Mouse (Mus musculus): ENCODE measurements around the gene Prr19. TPM values are rescaled to one million over a fixed set of nuclear protein-coding genes. Genes with fewer than 3 reads are reported as not detected.

Prr19 gene
- polyA plus RNA-seq, 1 experiment from 2014 or later, result 3.7 TPM

Other genes starting within 250 kb of the Prr19 start
- gene Grik5, start 229.1 kb upstream of the Prr19 start, polyA plus RNA-seq (2015; fragmentation: Nextera tagmentation; extraction: Ambion mirVana), result 19.5 and 22.1 TPM in 2 replicates
- gene Zfp574, start 228.8 kb upstream of the Prr19 start, polyA plus RNA-seq (2015; fragmentation: Nextera tagmentation; extraction: Ambion mirVana), result 39.1 and 41.3 TPM in 2 replicates
- 45.5 and 59.1 TPM in 2 replicates for gene Pou2f2, start 121.7 kb upstream of the Prr19 start, polyA plus RNA-seq (2015; fragmentation: Nextera tagmentation; extraction: Ambion mirVana)
- 18.5 and 18.7 TPM in 2 replicates for gene Dedd2, start 80.8 kb upstream of the Prr19 start, polyA plus RNA-seq (2015; fragmentation: Nextera tagmentation; extraction: Ambion mirVana)
- 1.8 and 1.9 TPM in 2 replicates for gene Zfp526, start 80.0 kb upstream of the Prr19 start, polyA plus RNA-seq (2015; fragmentation: Nextera tagmentation; extraction: Ambion mirVana)
- 19.5 TPM in 2 replicates for gene Gsk3a, start 63.6 kb upstream of the Prr19 start, polyA plus RNA-seq (2015; fragmentation: Nextera tagmentation; extraction: Ambion mirVana)
- gene Erf, start 50.6 kb upstream of the Prr19 start, polyA plus RNA-seq (2015; fragmentation: Nextera tagmentation; extraction: Ambion mirVana), result 3.3 and 5.3 TPM in 2 replicates
- 42.1 and 45.9 TPM in 2 replicates for gene Cic, start 33.7 kb upstream of the Prr19 start, polyA plus RNA-seq (2015; fragmentation: Nextera tagmentation; extraction: Ambion mirVana)
- 671 and 679 TPM in 2 replicates for gene Pafah1b3, start 3.4 kb upstream of the Prr19 start, polyA plus RNA-seq (2015; fragmentation: Nextera tagmentation; extraction: Ambion mirVana)
- 94.8 and 102 TPM in 2 replicates for gene Tmem145, start 4.7 kb downstream of the Prr19 start, polyA plus RNA-seq (2015; fragmentation: Nextera tagmentation; extraction: Ambion mirVana)
- gene Megf8, start 15.8 kb downstream of the Prr19 start, polyA plus RNA-seq (2015; fragmentation: Nextera tagmentation; extraction: Ambion mirVana), result 27.0 and 27.4 TPM in 2 replicates
- not detected in 2 replicates for gene Cnfn, start 68.3 kb downstream of the Prr19 start, polyA plus RNA-seq (2015; fragmentation: Nextera tagmentation; extraction: Ambion mirVana)
- gene Lipe, start 97.3 kb downstream of the Prr19 start, polyA plus RNA-seq (2015; fragmentation: Nextera tagmentation; extraction: Ambion mirVana), result 10.5 and 12.7 TPM in 2 replicates
- 0.79 and 0.93 TPM in 2 replicates for gene Cxcl17, start 111.5 kb downstream of the Prr19 start, polyA plus RNA-seq (2015; fragmentation: Nextera tagmentation; extraction: Ambion mirVana)
- gene Ceacam1, start 176.2 kb downstream of the Prr19 start, polyA plus RNA-seq (2015; fragmentation: Nextera tagmentation; extraction: Ambion mirVana), result 0.88 and 1.1 TPM in 2 replicates
- 0.13 and 0.34 TPM in 2 replicates for gene Ceacam2, start 238.4 kb downstream of the Prr19 start, polyA plus RNA-seq (2015; fragmentation: Nextera tagmentation; extraction: Ambion mirVana)